Mouse (Mus musculus) ovary, adult 2 months (tissue): ENCODE data around the gene Nhlrc2. TPM values are rescaled to one million over a fixed set of nuclear protein-coding genes. Genes with fewer than 3 reads are reported as not detected.

Experiments
- polyA plus RNA-seq: library from polyadenylated mRNA; depleted of rRNA; stranded (reverse); fragments of >200 nt; gene quantifications from 2 replicates; pipeline ENCODE4 v1.2.3, GENCODE M21; 2012; rRNA removed

Nhlrc2 gene
- polyA plus RNA-seq = 9.2 and 10.2 TPM in 2 replicates

DNA sequence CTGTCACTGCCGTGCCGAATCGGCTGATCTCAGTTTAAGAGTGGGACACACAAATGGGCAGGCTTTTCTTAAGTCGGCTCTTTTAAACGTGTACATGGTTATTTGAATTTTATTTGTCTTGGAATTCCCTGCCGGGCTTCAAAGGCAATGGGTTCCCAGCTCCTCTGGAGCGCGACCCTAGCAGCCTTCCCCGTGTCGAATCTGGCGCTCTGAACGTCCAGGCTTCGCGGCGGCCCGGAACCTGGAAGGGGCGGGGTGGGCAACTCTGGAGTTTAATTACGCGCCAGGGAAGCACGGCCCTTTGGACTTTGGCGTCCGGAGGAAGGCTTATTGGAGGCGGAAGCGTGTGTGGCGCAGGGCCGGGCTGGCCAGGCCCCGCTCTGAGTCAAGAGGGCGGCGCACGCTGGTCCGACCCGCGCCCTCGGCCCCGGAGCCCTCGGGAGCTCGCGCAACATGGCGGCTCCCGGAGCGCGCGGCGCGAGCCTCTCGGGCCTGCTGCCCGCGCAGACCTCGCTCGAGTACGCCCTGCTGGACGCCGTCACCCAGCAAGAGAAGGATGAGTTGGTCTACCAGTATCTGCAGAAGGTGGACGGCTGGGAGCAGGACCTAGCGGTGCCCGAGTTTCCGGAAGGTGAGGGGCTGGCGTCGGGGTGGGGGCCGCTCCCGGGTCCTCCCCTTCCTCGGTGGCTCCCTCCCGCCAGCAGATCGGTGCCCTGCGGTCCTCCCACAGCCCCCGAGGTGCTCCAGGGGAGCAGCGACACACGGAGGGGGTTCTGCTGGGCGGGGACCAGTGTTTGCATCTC is at the start of gene Nhlrc2:
Gene Nhlrc2 (plus strand): TSS at position 32 of the 803 bp plus-strand sequence.

DNA sequence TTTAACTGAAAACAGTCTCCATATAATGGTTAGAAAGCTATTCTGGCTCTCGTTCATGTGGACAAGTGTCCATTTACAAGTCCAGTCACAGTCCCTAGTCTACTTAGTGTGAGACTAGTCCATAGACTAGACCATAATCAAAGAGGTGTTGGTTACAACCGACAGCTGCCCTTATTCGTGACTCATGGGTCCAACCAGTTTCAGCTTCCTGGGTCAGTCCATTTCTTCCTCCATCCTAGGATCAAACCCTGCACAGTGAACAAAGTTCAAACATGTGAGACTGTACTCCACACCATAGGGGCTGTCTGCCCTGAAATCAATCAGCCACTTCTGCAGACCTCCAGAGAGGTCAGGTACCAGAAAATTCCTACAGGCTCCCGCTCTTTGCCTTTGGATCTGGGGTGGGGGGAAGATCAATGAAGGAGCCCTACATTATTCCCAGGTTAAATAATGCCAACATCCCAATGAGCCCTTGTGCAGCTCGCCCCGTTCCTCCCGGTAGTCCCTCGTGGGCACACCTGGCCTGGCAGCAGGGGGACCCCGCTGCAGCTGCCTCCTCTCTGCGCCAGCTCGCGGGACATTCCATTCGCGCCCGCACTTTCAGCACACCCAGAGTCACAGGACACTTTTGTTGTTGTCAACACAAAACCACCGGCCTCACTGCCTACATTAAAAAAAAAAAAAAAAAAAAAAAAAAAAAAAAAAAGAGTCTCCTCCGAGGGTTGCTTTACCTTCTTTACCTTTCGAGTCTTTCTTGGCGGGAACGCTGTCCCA is 418 bp upstream of the Nhlrc2 start, which contains the start of gene Dclre1a:
Gene Dclre1a (minus strand): TSS at position 767 of the 774 bp plus-strand sequence.

Other genes starting within 250 kb of the Nhlrc2 start
- gene Nrap, start 158.2 kb upstream of the Nhlrc2 start, polyA plus RNA-seq = 0.58 and 0.64 TPM in 2 replicates
- gene Casp7, start 151.1 kb upstream of the Nhlrc2 start, polyA plus RNA-seq = 9.2 and 11.4 TPM in 2 replicates
- 8.5 and 12.8 TPM in 2 replicates for gene Plekhs1, start 86.6 kb upstream of the Nhlrc2 start, polyA plus RNA-seq
- gene Dclre1a, start within 50 bp of the Nhlrc2 start, polyA plus RNA-seq = 5.0 and 7.4 TPM in 2 replicates
- 4.4 and 5.6 TPM in 2 replicates for gene Adrb1, start 173.9 kb downstream of the Nhlrc2 start, polyA plus RNA-seq